Mouse (Mus musculus): ENCODE results near the gene Resp18. TPM values are rescaled to one million over a fixed set of nuclear protein-coding genes. Genes with fewer than 3 reads are reported as not detected.
A peak's percentile ranks its signal among the peaks of the same experiment; 100 is the strongest.

The Resp18 gene
- total RNA-seq, 2 experiments from 2014 or later, result not detected

GRCm38 (mm10) chr1:75277195-75278188 lies 723 bp downstream of the Resp18 start:
- peak; percentile 61 to 77 for DNase-seq
- intact Hi-C loops (cut with DNase I), result no loop called here

DNA sequence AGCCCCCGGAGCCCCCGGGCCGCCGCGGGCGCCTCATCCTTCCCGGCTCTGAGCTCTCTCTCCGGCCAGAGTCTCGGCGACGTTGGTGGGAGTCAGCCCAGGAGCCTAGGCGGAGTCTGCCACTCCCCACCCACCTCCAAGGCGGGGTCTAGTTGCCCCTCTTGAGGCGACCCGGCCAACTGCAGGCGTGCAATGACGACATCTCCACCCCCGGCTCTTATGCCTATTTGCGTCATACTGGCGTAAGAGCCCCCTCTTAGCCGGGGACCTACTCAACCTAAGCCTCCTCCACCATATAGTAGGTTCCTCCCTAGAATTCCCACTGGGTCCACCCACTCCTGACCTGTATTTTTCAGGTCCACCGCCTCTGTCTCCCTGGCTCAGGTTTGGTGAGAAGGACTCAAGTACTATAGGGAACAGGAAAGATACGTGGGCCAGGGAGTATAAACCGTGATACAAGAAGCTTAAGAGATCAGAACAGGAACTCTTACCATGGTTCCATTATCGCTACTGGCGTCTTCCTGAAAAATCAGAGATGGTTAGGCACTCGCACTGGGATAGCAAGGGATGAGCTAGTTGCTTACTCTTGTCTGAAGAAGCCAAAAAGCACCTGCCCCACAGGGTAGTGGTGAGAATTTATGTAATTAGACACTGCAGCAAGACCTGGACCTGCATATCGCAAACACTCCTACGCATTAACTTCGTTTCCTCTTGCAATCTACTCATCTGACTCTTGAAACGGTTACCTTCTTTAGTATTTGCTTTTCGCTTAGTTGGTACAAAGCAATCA lies 13.9 kb downstream of the Resp18 start, which contains the start of gene Ptprn:
Ptprn (minus strand) TSS at position 412 of the 790 bp plus-strand sequence.
- intact Hi-C loops (cut with DNase I), result no loop called here
- no peak for DNase-seq

GRCm38 (mm10) chr1:75262969-75263951 lies 15.0 kb downstream of the Resp18 start:
- peak; percentile 70 to 83 for DNase-seq
- intact Hi-C loops (cut with DNase I), result no loop called here

- intact Hi-C loops (cut with DNase I), result no loop called here
- no peak for DNase-seq
These were observed 16.9 kb downstream of the Resp18 start for GRCm38 (mm10) chr1:75261278-75261677.

GRCm38 (mm10) chr1:75255516-75256046 lies 22.6 kb downstream of the Resp18 start:
- intact Hi-C loops (cut with DNase I), result loop anchor here (10.0 kb wide), 1 partner anchor 311 kb away; no protein-coding TSS in a partner anchor
- DNase-seq, result peak; percentile 30 to 34

GRCm38 (mm10) chr1:75254625-75255013 lies 23.6 kb downstream of the Resp18 start:
- no peak for DNase-seq
- intact Hi-C loops (cut with DNase I), result loop anchor here (10.0 kb wide), 1 partner anchor 310 kb away; no protein-coding TSS in a partner anchor

GRCm38 (mm10) chr1:75253849-75254624 lies 24.2 kb downstream of the Resp18 start:
- peak; percentile 82 to 92 for DNase-seq
- intact Hi-C loops (cut with DNase I), result loop anchor here (10.0 kb wide), 1 partner anchor 309 kb away; no protein-coding TSS in a partner anchor

- no peak for DNase-seq
- intact Hi-C loops (cut with DNase I), result loop anchor here (10.0 kb wide), 1 partner anchor 308 kb away; no protein-coding TSS in a partner anchor
These were observed 25.2 kb downstream of the Resp18 start for GRCm38 (mm10) chr1:75253029-75253428.

DNA sequence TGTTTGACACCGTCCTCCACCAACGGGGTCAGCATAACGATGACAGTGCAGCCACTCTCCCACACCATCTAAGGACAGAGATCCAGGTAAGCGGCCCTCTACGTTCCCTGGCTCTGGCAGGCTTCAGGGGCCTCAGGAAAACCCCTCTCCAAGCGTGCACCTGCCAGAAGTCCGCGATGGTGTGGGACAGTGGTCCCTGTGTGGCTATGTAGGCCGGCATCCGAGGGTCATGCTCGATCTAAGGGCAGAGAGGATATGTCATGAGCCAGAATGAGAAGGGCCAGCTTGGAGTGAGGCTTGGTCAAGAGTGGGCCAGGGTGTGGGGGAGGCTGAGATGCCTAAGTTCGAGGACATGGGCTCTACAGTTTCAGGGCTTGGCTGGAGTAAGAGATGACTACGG lies 25.9 kb downstream of the Resp18 start:
- DNase-seq, result no peak
- intact Hi-C loops (cut with DNase I), result loop anchor here (10.0 kb wide), 1 partner anchor 308 kb away; no protein-coding TSS in a partner anchor

- DNase-seq, result peak; percentile 83 to 85
- intact Hi-C loops (cut with DNase I), result loop anchor here (1.0 to 10.0 kb wide), 2 partner anchors 17 to 307 kb away; no protein-coding TSS in a partner anchor
These were observed 26.9 kb downstream of the Resp18 start for GRCm38 (mm10) chr1:75251112-75251970.

GRCm38 (mm10) chr1:75250498-75250897 lies 27.7 kb downstream of the Resp18 start:
- intact Hi-C loops (cut with DNase I), result loop anchor here (10.0 kb wide), 1 partner anchor 306 kb away; no protein-coding TSS in a partner anchor
- DNase-seq, result no peak

GRCm38 (mm10) chr1:75248041-75248772 lies 30.0 kb downstream of the Resp18 start:
- intact Hi-C loops (cut with DNase I), result no loop called here
- DNase-seq, result peak; percentile 85 to 88

DNA sequence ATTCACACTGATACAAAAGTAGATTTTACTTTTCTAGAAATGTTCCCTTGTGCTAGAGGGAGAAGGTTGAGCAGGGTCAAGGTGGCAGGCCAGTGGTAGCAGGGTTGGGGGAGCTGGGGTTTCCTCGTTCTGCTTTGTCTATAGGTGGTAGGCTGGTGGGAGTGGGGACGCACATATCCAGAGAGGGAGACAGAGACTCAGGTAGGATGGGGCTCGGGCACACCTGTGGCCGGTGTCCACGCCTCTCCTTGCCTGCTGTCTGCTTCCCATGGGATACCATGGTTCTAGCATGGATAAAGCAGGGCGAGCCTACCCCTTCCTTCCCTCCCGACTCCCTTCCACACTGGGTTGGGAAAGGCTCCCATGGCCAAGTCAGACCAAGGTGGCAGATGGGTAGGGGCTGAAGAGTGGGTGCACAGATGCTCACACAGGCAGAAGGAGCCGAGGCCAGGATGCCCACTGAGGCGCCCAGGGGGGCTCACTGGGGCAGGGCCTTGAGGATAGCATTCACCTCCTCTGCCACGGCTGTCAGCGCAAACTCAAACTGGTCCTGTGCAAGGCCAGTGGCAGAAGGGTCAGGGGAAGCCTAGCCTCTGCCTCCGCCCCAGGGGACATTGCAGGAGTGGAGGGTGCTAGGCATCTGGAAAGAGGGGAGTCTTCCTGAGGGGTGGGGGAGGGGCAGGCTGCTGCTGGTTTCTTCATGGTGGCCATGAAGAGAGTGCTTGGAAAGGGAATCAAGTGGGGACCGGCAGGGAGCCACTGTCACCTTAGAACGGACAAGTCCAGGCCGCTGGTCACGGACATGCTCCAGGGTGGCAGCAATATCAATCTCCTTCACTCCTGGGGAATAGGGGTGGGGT lies 30.9 kb downstream of the Resp18 start:
- no peak for DNase-seq
- intact Hi-C loops (cut with DNase I), result no loop called here

GRCm38 (mm10) chr1:75244836-75245235 lies 33.4 kb downstream of the Resp18 start:
- intact Hi-C loops (cut with DNase I), result no loop called here
- peak; percentile 62 to 73 for DNase-seq

GRCm38 (mm10) chr1:75244175-75244826 lies 33.9 kb downstream of the Resp18 start:
- no peak for DNase-seq
- intact Hi-C loops (cut with DNase I), result no loop called here
